Mouse (Mus musculus) bone marrow, adult 2 months (tissue): ENCODE measurements at regions not wholly inside any gene's neighbourhood (a gene's known extent, or its start where the extent isn't known, plus 50 kb on each side); places are given as distances from the start of the nearest gene placed in this dataset.

Source experiments
- CTCF ChIP-seq: fragments of 200-500 bp; IDR thresholded peaks from 2 replicates; pipeline ENCODE4 v1.5.1; 2011; ENCODE audit warnings: low read length, control low read depth; ENCODE audit not compliant: control insufficient read depth, insufficient read depth
- POLR2A ChIP-seq: fragments of 200-500 bp; IDR thresholded peaks from 2 replicates; pipeline ENCODE4 v1.6.1; 2011; ENCODE audit warnings: low read depth, mild to moderate bottlenecking, control low read depth, low read length, borderline replicate concordance; ENCODE audit not compliant: control insufficient read depth

GRCm38 (mm10) chr9:43861375-43861774 lies 117.6 kb downstream of the Nectin1 start:
- TF ChIP-seq POLR2A (no peak), CTCF (no peak)
